Mouse (Mus musculus): ENCODE results near the gene Klhdc8b.

Gene Klhdc8b

GRCm38 (mm10) chr9:108481520-108482210 is 20.3 kb upstream of the Klhdc8b start:
- DNase-seq (ENCODE audit: low spot score): no peak

- no peak for DNase-seq (ENCODE audit: low spot score)
Measured at GRCm38 (mm10) chr9:108480813-108481519, 19.6 kb upstream of the Klhdc8b start.

- DNase-seq (ENCODE audit: low spot score): no peak
Measured at GRCm38 (mm10) chr9:108479721-108480351, 18.5 kb upstream of the Klhdc8b start, which contains the start of gene Lamb2. TSS of gene Lamb2 (plus strand) at chr9:108479736.

GRCm38 (mm10) chr9:108479241-108479640 is 17.9 kb upstream of the Klhdc8b start:
- no peak for DNase-seq (ENCODE audit: low spot score)

- DNase-seq (ENCODE audit: low spot score): no peak
Measured at GRCm38 (mm10) chr9:108478638-108479156, 17.3 kb upstream of the Klhdc8b start.

- no peak for DNase-seq (ENCODE audit: low spot score)
Measured at GRCm38 (mm10) chr9:108474528-108474927, 13.1 kb upstream of the Klhdc8b start.

- no peak for DNase-seq (ENCODE audit: low spot score)
Measured at GRCm38 (mm10) chr9:108469845-108470244, 8.5 kb upstream of the Klhdc8b start.

- DNase-seq (ENCODE audit: low spot score): no peak
Measured at GRCm38 (mm10) chr9:108469430-108469829, 8.0 kb upstream of the Klhdc8b start.

- DNase-seq (ENCODE audit: low spot score): no peak
Measured at GRCm38 (mm10) chr9:108466219-108466618, 4.8 kb upstream of the Klhdc8b start.

GRCm38 (mm10) chr9:108463713-108464112 is 2.3 kb upstream of the Klhdc8b start:
- no peak for DNase-seq (ENCODE audit: low spot score)

- DNase-seq (ENCODE audit: low spot score): no peak
Measured at GRCm38 (mm10) chr9:108462192-108462591, 811 bp upstream of the Klhdc8b start.

- DNase-seq (ENCODE audit: low spot score): no peak
Measured at GRCm38 (mm10) chr9:108461675-108462074, 294 bp upstream of the Klhdc8b start.

- DNase-seq (ENCODE audit: low spot score): peak; percentile 71
Measured at GRCm38 (mm10) chr9:108460319-108461178, 832 bp downstream of the Klhdc8b start, which contains the start of gene Ccdc71. TSS of gene Ccdc71 (plus strand) at chr9:108460527.

- no peak for DNase-seq (ENCODE audit: low spot score)
Measured at GRCm38 (mm10) chr9:108459939-108460318, 1.5 kb downstream of the Klhdc8b start.

GRCm38 (mm10) chr9:108456953-108457352 is 4.4 kb downstream of the Klhdc8b start:
- no peak for DNase-seq (ENCODE audit: low spot score)

- no peak for DNase-seq (ENCODE audit: low spot score)
Measured at GRCm38 (mm10) chr9:108455747-108456571, 5.4 kb downstream of the Klhdc8b start.

GRCm38 (mm10) chr9:108454429-108454828 is 7.0 kb downstream of the Klhdc8b start:
- DNase-seq (ENCODE audit: low spot score): no peak

GRCm38 (mm10) chr9:108453458-108453857 is 7.9 kb downstream of the Klhdc8b start:
- DNase-seq (ENCODE audit: low spot score): no peak

GRCm38 (mm10) chr9:108452911-108453310 is 8.5 kb downstream of the Klhdc8b start:
- no peak for DNase-seq (ENCODE audit: low spot score)

GRCm38 (mm10) chr9:108452291-108452906 is 9.0 kb downstream of the Klhdc8b start:
- peak; percentile 79 for DNase-seq (ENCODE audit: low spot score)

All from spleen, adult 12 weeks (tissue).